Mouse (Mus musculus) lung, adult 2 months (tissue): ENCODE measurements around the gene Rpl19. TPM values are rescaled to one million over a fixed set of nuclear protein-coding genes. Genes with fewer than 3 reads are reported as not detected.

Source experiments
- DNase-seq: peaks from one replicate; pipeline ENCODE4 v3.0.0; 2022
- H3K4me1 ChIP-seq: fragments of 200-500 bp; 2 replicates; pipeline ENCODE4 v1.6.1; 2011; ENCODE audit warnings: low read length; ENCODE audit not compliant: control insufficient read depth, insufficient read depth
- H3K4me3 ChIP-seq: fragments of 200-500 bp; replicated peaks from 2 replicates; pipeline ENCODE3; 2011; ENCODE audit warnings: low read depth, mild to moderate bottlenecking, control low read depth, low read length; ENCODE audit errors: extremely low read depth
- CTCF ChIP-seq: fragments of 200-500 bp; IDR thresholded peaks from 2 replicates; pipeline ENCODE4 v1.5.1; 2011; ENCODE audit warnings: mild to moderate bottlenecking, low read length, control low read depth; ENCODE audit not compliant: insufficient read depth
- POLR2A ChIP-seq: fragments of 200-500 bp; IDR thresholded peaks from 2 replicates; pipeline ENCODE4 v1.6.1; 2011; ENCODE audit warnings: low read depth, mild to moderate bottlenecking, control low read depth, low read length, borderline replicate concordance; ENCODE audit errors: extremely low read depth
- WGBS: fragments of 180-500 bp; shearing (Covaris S2); methylation state at CpG from one replicate; pipeline ENCODE4 v1.1.7; 2018; 5-methylcytosine and 5-hydroxymethylcytosine counted together
- polyA plus RNA-seq: library from polyadenylated mRNA; depleted of rRNA; stranded (reverse); fragments of >200 nt; gene quantifications from 2 replicates; pipeline ENCODE4 v1.2.3, GENCODE M21; 2012

The Rpl19 gene
- polyA plus RNA-seq, 1 experiment = 513 TPM

DNA sequence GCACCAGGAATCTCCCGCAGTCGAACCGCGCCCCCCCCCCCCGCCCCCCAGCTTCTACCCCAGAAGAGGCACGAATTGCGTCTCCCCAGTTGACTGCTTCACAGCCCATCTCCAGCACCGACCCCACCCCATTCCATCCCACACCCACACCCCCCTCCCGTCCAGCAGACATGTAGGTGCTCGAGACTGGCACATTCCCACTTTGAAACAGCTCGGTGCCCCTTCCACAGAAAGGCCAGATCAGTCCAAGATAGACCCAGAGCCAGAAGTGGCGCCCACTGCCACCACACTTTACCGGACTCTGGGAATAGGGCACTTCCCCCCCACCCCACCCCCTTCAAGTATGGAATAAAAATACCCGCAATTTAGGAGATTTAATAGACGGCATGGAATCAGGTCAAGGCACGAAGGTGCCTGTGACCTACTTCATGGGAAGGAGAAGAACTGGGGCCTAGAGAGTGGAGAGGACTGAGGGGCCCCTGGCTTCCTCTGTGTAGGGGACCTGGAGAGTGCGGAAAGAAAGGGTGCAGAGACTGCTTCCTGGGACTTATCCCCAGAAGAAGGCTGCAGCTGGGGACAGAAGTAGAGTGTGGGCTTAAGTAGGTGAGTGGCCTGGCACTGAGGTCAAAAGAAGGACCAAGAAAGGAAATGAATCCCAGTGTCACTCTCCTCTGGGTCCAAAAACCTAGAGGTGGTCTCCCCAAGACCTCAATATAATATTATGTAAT is 39.6 kb upstream of the Rpl19 start:
- no peak for DNase-seq
- H3K4me3 ChIP-seq = peak overlapping the region; percentile 20
- no peak for TF ChIP-seq POLR2A
- TF ChIP-seq CTCF = no peak
- WGBS = 37% methylated on average over 13 of the region's 17 CpGs
- 0 out of 2 replicates have a peak, but pooled peaks cover 2% of the 10 kb centered on the region for H3K4me1 ChIP-seq

DNA sequence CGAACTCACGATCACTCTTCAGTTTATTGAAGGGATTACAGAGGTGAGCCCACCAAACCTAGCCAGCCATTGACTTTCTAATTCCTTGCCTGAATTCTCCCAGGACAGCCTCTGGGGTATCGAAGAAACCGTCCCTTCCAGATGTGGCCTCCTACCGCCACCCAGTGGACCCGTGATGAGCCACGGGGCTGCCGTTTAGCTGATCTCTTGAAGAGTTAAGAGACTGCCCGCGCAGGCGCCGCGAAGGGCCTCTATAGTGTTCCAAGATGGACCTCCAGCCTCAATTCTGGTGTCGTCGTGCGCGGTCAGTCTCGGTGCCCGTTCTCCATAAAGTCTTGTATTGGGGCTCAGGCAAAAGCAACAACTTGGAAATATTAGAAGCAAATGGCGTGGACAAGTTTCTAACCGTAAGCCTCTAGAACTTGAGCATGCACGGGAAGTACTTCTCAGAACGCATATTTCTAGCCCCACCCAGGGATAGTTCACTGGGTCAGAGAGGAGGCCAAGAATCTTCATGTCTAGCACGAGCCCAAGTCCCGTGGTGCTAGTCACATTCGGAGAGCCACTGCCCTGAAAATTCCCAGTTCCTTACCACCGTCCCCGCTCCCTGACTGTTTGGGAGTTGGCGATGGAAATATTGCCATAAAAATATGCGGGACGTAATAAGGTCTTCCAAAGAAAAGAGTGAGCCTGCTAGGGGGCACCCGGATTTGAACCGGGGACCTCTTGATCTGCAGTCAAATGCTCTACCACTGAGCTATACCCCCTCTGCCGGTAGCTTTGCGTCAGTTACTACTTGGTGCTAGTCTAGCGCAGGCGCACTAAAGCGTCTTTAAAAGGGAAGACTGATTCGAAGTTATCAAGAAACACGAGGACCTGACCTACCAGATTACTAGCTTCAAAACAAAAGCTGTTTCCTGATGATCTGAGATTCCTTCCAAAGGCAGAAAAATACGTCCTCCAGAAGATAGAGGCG is 38.7 kb upstream of the Rpl19 start:
- Histone ChIP-seq H3K4me3 (peak overlapping the region; percentile 98), H3K4me1 (0 out of 2 replicates have a peak, but pooled peaks cover 2% of the 10 kb centered on the region)
- under 1% methylated on average over 42 of the region's 42 CpGs for WGBS
- peak; percentile 95 for DNase-seq
- TF ChIP-seq POLR2A (peak; percentile 77; the same call in 1 of the 2 replicates), CTCF (peak; percentile 76)

DNA sequence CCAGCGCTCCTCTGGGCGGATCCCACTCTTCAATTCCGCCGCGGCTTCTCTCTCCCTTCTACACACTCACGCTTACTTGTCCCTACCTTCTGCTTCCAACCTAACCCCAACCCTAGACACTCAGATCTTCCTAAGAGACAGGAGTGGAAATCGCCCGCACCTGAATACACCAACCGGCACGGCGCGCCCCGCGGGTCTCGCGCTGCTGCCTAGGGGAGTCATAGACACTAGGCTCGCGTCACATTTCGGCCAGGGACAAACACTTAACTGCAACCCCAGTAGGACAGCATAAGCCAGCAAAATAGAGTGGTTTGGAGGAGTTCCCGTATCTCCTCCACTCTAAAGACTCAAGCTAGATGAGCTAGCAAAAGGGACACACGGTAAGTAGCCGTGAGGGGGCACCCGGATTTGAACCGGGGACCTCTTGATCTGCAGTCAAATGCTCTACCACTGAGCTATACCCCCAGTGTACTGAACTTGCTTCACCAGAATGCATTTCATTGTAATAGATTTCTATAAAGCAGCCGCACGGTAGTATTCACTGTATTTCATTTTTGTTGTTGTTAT is 37.9 kb upstream of the Rpl19 start:
- DNase-seq = peak; percentile 79
- TF ChIP-seq CTCF (no peak), POLR2A (no peak)
- WGBS = under 1% methylated on average over 26 of the region's 26 CpGs
- H3K4me1 ChIP-seq = 0 out of 2 replicates have a peak, but pooled peaks cover 2% of the 10 kb centered on the region
- peak overlapping the region; percentile 98 for H3K4me3 ChIP-seq

DNA sequence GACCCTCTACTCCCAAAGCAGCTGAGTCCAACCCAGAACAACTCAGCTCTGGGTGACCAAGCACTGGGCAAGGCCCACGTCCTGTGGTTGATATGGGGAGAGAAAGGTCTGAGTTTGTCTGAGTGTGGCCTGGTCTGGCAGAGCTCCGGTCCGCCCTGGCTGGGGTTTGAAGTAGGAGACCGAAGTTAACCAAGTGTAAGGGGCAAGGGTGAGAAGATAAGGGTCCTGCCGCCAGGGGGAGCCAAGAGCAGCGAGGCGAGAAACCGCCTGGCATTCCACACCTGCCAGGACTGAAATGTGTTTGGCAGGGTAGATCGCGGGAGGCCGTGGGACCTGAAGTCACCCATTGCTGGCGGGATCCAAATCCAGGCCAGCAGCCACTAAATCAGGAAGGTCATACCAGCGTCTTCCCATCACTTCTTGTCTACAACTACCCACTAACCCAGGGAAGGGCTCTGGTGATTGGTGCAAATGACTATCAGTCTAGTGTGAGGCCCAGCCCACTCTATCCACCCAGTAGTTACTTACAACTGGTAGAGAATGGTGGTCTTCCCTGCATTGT is 31.9 kb upstream of the Rpl19 start:
- TF ChIP-seq CTCF (peak; percentile 68), POLR2A (no peak)
- Histone ChIP-seq H3K4me1 (peaks cover 2% of the 10 kb centered on the region), H3K4me3 (peak overlapping the region; percentile 61)
- 8% methylated on average over 13 of the region's 13 CpGs for WGBS
- peak; percentile 88 for DNase-seq

- H3K4me3 ChIP-seq = peak within 1 kb of the TSS; percentile 61
- TF ChIP-seq POLR2A = peak; percentile 44; the same call in 1 of the 2 replicates
- peak; percentile 26; the same call in 1 of the 2 replicates for TF ChIP-seq CTCF
- peak; percentile 26 for DNase-seq
- WGBS = 4% methylated on average over 26 of the region's 26 CpGs
- peaks cover 2% of the 10 kb centered on the region for H3K4me1 ChIP-seq
Measured at GRCm38 (mm10) chr11:97995564-97996288, 30.8 kb upstream of the Rpl19 start, which contains the start of gene Arl5c. TSS of gene Arl5c (minus strand) at chr11:97996181.

DNA sequence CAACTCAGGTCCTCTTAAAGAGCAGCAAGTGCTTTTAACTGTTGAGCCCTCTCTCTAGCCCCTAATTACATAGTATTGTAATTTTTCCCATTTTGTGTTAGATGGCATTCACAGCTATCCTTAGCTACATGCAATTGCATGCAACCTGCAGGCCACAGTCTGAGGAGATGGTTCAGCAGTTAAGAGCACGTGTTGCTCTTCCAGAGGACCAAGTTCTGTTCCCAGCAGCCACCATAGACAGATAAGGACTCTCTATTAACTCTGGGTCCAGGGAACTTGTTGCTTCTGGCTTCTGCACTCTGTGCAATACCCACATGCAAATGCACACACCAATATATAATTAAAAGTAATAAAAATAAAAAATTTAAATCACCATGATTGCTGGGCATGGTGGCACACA is 29.8 kb upstream of the Rpl19 start:
- TF ChIP-seq POLR2A = no peak
- no peak for TF ChIP-seq CTCF

GRCm38 (mm10) chr11:97997387-97997960 is 29.0 kb upstream of the Rpl19 start:
- WGBS = 67% methylated on average over 8 of the region's 8 CpGs
- Histone ChIP-seq H3K4me1 (peaks cover 2% of the 10 kb centered on the region), H3K4me3 (no peak overlapping the region)
- no peak for DNase-seq
- no peak for TF ChIP-seq POLR2A
- no peak for TF ChIP-seq CTCF

More for the DNA sequence above, 29.8 kb upstream of the Rpl19 start:
- DNase-seq = no peak
- 67% methylated on average over 1 of the region's 1 CpGs for WGBS
- Histone ChIP-seq H3K4me3 (no peak overlapping the region), H3K4me1 (peaks cover 2% of the 10 kb centered on the region)
